Mouse (Mus musculus) intestine, embryonic 16.5 days (tissue): ENCODE data around the gene Ttll10. TPM values are rescaled to one million over a fixed set of nuclear protein-coding genes. Genes with fewer than 3 reads are reported as not detected.

Experiments
- ATAC-seq: fragments of 200-750 bp; cut with Nextera tagmentation; 2 replicates; pipeline ENCODE4 v1.8.0; 2017; ENCODE audit warnings: moderate TSS enrichment, moderate library complexity
- H3K27ac ChIP-seq: fragments of 300-500 bp; sonication (generic); 2 replicates; pipeline ENCODE4 v1.5.1; 2014; ENCODE audit warnings: mild to moderate bottlenecking, low read length
- H3K27me3 ChIP-seq: fragments of 300-500 bp; sonication (generic); replicated peaks from 2 replicates; pipeline ENCODE4 v1.6.1; 2014; ENCODE audit warnings: low read length, control low read depth, mixed read lengths; ENCODE audit not compliant: control insufficient read depth, insufficient read depth
- H3K36me3 ChIP-seq: fragments of 300-500 bp; sonication (generic); 2 replicates; pipeline ENCODE4 v1.6.1; 2014; ENCODE audit warnings: low read length, control low read depth; ENCODE audit not compliant: control insufficient read depth, insufficient read depth
- H3K4me1 ChIP-seq: fragments of 300-500 bp; sonication (generic); 2 replicates; pipeline ENCODE4 v1.6.1; 2014; ENCODE audit warnings: low read length, control low read depth, mixed read lengths; ENCODE audit not compliant: control insufficient read depth, insufficient read depth
- H3K4me2 ChIP-seq: fragments of 300-500 bp; sonication (generic); 2 replicates; pipeline ENCODE4 v1.6.1; 2014; ENCODE audit warnings: low read depth, low read length, control low read depth
- H3K4me3 ChIP-seq: fragments of 300-500 bp; sonication (generic); 2 replicates; pipeline ENCODE4 v1.5.1; 2014; ENCODE audit warnings: mild to moderate bottlenecking, low read length
- H3K9ac ChIP-seq: fragments of 300-500 bp; sonication (generic); 2 replicates; pipeline ENCODE4 v1.6.1; 2014; ENCODE audit warnings: low read depth, low read length
- H3K9me3 ChIP-seq: fragments of 300-500 bp; sonication (generic); 2 replicates; pipeline ENCODE4 v1.6.1; 2016; ENCODE audit warnings: low read length, control low read depth; ENCODE audit not compliant: control insufficient read depth
- WGBS: fragments of 180-500 bp; shearing (Covaris S2); extraction: QIAGEN DNeasy Blood & Tissue Kit; methylation state at CpG from one replicate; pipeline ENCODE4 v1.1.7; 2014; 5-methylcytosine and 5-hydroxymethylcytosine counted together
- polyA plus RNA-seq: library from polyadenylated mRNA; unstranded; fragments of >200 nt; fragmentation: Nextera tagmentation; extraction: Ambion mirVana; gene quantifications from 2 replicates; pipeline ENCODE4 v1.2.1, GENCODE M21; 2015

The Ttll10 gene
- polyA plus RNA-seq, 1 experiment from 2014 or later = 4.2 TPM

DNA sequence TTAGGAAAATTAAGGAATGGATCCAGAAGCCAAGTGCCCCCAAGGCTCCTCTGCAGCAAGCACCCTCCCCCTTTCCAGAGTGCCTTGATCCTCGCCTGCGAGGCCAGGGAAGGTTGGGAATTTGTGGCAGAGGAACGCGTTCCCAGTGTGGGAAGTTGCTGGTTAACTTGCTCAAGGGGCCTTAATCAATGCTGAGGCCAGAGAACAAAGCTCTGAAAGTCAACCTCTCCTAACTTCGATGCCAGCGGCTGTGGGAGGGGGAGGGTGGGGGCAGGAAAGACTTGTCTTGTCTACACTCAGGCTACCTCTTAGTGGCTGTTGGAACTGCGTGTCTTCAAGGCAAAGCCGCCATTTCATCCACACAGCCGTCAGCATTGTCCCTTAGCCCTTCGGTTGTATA lies 1.5 kb downstream of the Ttll10 start:
- H3K27ac ChIP-seq = peak overlapping the region; percentile 79
- peak overlapping the region; percentile 59 for H3K4me3 ChIP-seq
- WGBS = 48% methylated on average over 10 of the region's 10 CpGs
- H3K9me3 ChIP-seq = no peaks in the 10 kb centered on the region
- H3K4me1 ChIP-seq = peaks cover 22% of the 10 kb centered on the region; the same call in 1 of the 2 replicates
- no peaks in the 10 kb centered on the region for H3K27me3 ChIP-seq
- no peaks in the 10 kb centered on the region for H3K36me3 ChIP-seq
- ATAC-seq = no peak
- H3K4me2 ChIP-seq = peak overlapping the region; percentile 39
- peak overlapping the region; percentile 68 for H3K9ac ChIP-seq

DNA sequence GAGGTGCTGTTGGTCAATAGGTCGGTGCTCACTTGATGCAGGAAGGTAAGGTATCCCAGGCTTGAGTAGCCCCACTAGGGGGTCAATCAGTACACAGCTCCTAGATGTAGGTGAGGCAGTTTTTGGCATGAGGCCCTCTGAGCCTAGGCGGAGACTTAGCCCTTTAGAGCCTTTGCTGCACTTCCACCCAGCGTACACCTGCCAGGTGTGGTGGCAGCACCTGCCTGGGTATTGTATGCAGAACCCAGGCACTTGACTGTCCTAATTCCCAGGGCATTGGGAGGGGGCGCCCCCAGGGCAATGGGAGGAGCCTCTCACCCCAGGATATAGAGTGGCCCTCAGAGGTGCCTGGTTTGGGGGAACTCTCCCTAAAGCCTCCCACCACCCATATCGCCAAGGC lies 4.0 kb downstream of the Ttll10 start:
- Histone ChIP-seq H3K4me1 (peaks cover 21% of the 10 kb centered on the region; the same call in 1 of the 2 replicates), H3K9me3 (no peaks in the 10 kb centered on the region), H3K27me3 (no peaks in the 10 kb centered on the region), H3K4me2 (peak overlapping the region; percentile 39), H3K27ac (peak overlapping the region; percentile 86), H3K36me3 (no peaks in the 10 kb centered on the region), H3K4me3 (peak overlapping the region; percentile 59), H3K9ac (peak overlapping the region; percentile 68)
- 77% methylated on average over 5 of the region's 5 CpGs for WGBS
- ATAC-seq = no peak

DNA sequence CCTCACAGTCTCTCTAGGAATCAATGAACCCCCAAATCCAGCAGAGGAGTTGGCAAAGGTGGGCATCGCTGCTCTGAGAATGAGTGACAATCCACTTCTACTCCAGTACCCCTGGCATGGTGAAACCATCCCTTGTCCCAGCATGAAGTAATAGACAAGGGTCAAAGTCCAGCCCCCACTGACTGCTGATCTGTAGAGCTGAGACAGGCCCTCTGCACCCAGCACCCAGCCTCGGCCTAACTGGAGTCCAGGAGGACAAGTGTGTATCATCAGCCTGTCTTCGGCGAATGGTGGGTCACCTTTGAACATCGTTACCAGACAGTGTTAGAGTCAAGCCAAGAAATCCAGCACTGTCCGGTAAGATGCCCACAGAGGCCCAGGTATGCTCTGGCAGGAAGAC lies 4.6 kb downstream of the Ttll10 start:
- peaks cover 19% of the 10 kb centered on the region; the same call in 1 of the 2 replicates for H3K4me1 ChIP-seq
- ATAC-seq = peak; percentile 65
- H3K9ac ChIP-seq = peak overlapping the region; percentile 68
- H3K4me2 ChIP-seq = peak overlapping the region; percentile 39
- no peaks in the 10 kb centered on the region for H3K36me3 ChIP-seq
- no peaks in the 10 kb centered on the region for H3K27me3 ChIP-seq
- 76% methylated on average over 6 of the region's 6 CpGs for WGBS
- H3K27ac ChIP-seq = peak overlapping the region; percentile 86
- no peaks in the 10 kb centered on the region for H3K9me3 ChIP-seq
- peak overlapping the region; percentile 59 for H3K4me3 ChIP-seq

DNA sequence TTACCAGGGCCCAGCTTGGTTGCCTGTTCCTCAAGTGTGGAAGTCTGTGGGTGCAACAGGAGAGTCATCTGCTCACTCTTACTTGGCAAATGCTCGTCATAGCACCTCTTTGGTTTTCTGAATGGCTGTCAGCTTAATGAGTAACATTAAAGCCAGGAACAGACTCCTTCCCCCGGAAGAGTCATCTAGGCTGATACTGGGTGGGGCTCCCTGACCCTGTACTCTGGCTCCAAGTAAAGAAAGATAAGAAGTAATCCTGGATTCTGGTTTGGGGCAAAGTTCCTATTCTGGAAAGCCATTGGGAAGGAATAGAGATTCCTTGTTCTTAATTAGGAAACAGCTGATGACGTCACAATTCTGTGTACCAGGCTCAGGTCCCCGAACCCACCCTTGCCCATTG lies 5.1 kb downstream of the Ttll10 start:
- 62% methylated on average over 4 of the region's 4 CpGs for WGBS
- 0 out of 2 replicates have a peak overlapping the region, but pooled peaks have one; percentile 14 for H3K9ac ChIP-seq
- no peak overlapping the region; the same call in 1 of the 2 replicates for H3K4me3 ChIP-seq
- H3K36me3 ChIP-seq = no peaks in the 10 kb centered on the region
- peak; percentile 81 for ATAC-seq
- no peaks in the 10 kb centered on the region for H3K27me3 ChIP-seq
- H3K4me2 ChIP-seq = peak overlapping the region; percentile 39
- H3K4me1 ChIP-seq = peaks cover 19% of the 10 kb centered on the region; the same call in 1 of the 2 replicates
- H3K27ac ChIP-seq = peak overlapping the region; percentile 86
- no peaks in the 10 kb centered on the region for H3K9me3 ChIP-seq

DNA sequence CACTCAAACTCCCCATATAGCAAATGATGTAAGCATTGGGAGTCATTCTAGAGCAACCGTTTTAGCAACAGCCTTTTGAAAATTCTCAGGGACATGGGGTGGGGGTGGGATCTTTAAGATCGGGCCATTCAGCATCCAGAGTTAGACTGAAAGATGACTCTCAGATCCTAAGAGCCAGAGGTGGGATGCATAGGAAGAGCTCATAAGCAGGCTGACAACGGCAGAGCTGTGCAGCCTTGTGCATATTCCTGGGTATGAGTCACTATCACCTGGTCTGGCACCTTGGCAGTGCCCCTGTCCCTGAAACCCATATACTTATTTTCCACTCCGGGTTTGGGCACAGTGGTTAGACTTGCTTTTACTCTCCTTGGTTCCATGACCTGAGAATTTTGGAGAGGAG lies 6.1 kb downstream of the Ttll10 start:
- peaks cover 19% of the 10 kb centered on the region; the same call in 1 of the 2 replicates for H3K4me1 ChIP-seq
- no peak for ATAC-seq
- H3K9ac ChIP-seq = 0 out of 2 replicates have a peak overlapping the region, but pooled peaks have one; percentile 14
- WGBS = 74% methylated on average over 4 of the region's 4 CpGs
- no peak overlapping the region for H3K4me2 ChIP-seq
- no peaks in the 10 kb centered on the region for H3K36me3 ChIP-seq
- H3K27me3 ChIP-seq = no peaks in the 10 kb centered on the region
- peak overlapping the region; percentile 86; the same call in 1 of the 2 replicates for H3K27ac ChIP-seq
- no peak overlapping the region for H3K4me3 ChIP-seq
- H3K9me3 ChIP-seq = no peaks in the 10 kb centered on the region

DNA sequence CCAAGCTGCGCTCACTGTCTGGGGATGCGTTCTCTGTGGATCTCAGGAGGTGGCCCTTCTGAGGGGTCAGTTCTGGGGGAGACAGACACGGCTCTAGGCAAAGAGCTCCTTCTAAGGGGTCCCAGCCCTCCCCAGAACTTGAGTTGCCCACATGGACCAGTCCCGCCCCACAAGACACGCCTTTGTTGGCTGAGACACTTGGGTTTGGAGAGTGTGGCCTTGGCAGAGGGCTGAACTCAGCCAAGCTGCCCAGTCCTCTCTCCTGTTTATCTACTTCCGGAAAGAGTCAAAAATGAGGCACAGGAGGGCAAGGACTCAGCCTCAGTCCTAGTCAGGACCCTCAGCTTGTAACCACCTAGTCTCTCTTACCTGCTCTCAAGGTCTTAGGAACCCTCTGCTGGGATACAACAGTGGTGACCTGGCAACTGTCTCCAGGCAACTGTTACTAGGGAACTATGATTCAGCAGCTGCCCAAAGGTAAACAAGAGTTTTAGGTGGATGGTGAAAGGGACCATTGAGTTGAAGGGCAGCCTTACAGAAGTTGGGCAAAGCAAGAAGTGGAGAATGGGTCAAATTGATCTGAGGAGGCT lies 8.7 kb downstream of the Ttll10 start:
- WGBS = 55% methylated on average over 6 of the region's 6 CpGs
- Histone ChIP-seq H3K9me3 (no peaks in the 10 kb centered on the region), H3K36me3 (no peaks in the 10 kb centered on the region), H3K27ac (no peak overlapping the region), H3K27me3 (no peaks in the 10 kb centered on the region), H3K4me3 (no peak overlapping the region), H3K9ac (no peak overlapping the region; the same call in 1 of the 2 replicates), H3K4me2 (no peak overlapping the region), H3K4me1 (peaks cover 17% of the 10 kb centered on the region; the same call in 1 of the 2 replicates)
- no peak for ATAC-seq

DNA sequence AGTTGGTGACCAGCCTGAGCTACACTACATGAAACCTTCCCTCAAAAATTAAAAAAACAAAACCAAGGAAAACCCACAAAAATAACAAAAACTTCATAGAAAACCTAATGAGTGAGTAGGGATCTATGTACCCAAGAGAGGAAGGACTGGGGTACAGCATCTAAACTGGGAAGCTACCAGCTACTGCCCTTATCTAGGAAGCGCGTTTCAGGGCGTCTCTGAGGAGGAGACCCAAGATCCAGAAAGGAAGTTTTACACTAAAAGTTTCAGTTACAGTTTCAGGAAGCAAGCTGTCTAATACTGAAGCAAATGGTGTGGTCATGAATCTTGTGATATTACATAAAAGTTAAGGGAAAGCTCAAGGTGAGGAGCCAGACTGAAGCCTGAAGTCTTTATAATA lies 9.4 kb downstream of the Ttll10 start:
- Histone ChIP-seq H3K36me3 (no peaks in the 10 kb centered on the region), H3K4me1 (peaks cover 12% of the 10 kb centered on the region; the same call in 1 of the 2 replicates), H3K4me3 (no peak overlapping the region), H3K9me3 (no peaks in the 10 kb centered on the region), H3K4me2 (no peak overlapping the region), H3K9ac (no peak overlapping the region), H3K27ac (no peak overlapping the region), H3K27me3 (no peaks in the 10 kb centered on the region)
- no peak for ATAC-seq
- 60% methylated on average over 3 of the region's 3 CpGs for WGBS

DNA sequence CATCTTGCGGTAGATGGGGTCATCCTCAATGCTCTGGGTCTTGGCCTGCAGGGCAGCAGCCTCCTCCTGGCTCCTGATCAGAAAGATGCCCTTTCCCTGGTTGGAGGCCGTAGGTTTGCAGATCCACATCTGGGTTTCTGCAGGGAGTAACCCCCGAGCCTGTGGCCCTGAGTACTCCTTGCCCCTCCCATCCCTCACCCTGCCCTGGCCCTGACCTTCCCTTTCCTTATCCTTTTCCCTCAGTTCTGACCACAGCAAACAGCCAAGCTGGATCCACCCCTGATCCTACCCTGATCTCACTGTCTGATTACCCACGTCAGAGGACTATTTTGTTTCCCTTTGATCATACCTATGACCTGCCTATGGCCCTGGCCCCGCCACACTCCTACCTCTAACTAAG lies 14.5 kb downstream of the Ttll10 start:
- H3K4me2 ChIP-seq = no peak overlapping the region
- no peak overlapping the region for H3K9ac ChIP-seq
- peak; percentile 43 for ATAC-seq
- H3K27ac ChIP-seq = no peak overlapping the region
- WGBS = 57% methylated on average over 5 of the region's 5 CpGs
- H3K27me3 ChIP-seq = no peaks in the 10 kb centered on the region
- no peaks in the 10 kb centered on the region for H3K9me3 ChIP-seq
- no peak overlapping the region for H3K4me3 ChIP-seq
- H3K36me3 ChIP-seq = no peaks in the 10 kb centered on the region
- H3K4me1 ChIP-seq = no peaks in the 10 kb centered on the region

DNA sequence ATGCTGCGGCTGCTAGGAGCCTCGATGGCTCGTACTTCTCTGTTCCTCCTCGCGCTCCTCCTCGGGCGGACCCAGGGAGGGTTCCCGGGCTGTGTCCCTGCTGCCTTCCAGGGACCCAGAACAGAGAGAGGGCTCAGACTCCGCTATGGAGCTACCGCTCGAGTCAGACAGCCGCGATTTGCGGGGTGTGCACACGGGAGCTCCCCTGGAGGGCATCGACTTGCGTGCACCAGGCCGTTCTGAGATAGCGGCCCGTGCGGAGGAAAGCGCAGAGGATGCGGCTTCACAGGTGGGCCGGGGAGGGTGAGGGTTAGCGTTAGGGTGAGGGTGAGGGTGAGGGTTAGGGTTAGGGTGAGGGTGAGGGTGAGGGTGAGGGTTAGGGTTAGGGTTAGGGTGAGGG lies 24.3 kb downstream of the Ttll10 start:
- Histone ChIP-seq H3K27me3 (peaks cover 9% of the 10 kb centered on the region; the same call in 1 of the 2 replicates), H3K4me3 (peak overlapping the region; percentile 16), H3K4me1 (peaks cover 22% of the 10 kb centered on the region), H3K9ac (no peak overlapping the region), H3K27ac (no peak overlapping the region), H3K9me3 (no peaks in the 10 kb centered on the region), H3K4me2 (0 out of 2 replicates have a peak overlapping the region, but pooled peaks have one; percentile 33), H3K36me3 (no peaks in the 10 kb centered on the region; the same call in 1 of the 2 replicates)
- 28% methylated on average over 25 of the region's 25 CpGs for WGBS
- no peak for ATAC-seq
